Mouse (Mus musculus) cortical plate, adult 2 months (tissue): Measurements from ENCODE around the gene Rpf1. TPM values are rescaled to one million over a fixed set of nuclear protein-coding genes. Genes with fewer than 3 reads are reported as not detected.

Experiments
- H3K27ac ChIP-seq: fragments of 200-500 bp; 2 replicates; pipeline ENCODE4 v1.5.1; 2012; ENCODE audit warnings: low read length, control low read depth, inconsistent platforms; ENCODE audit not compliant: insufficient read depth
- H3K4me1 ChIP-seq: fragments of 200-500 bp; 2 replicates; pipeline ENCODE4 v1.6.1; 2011; ENCODE audit warnings: low read length; ENCODE audit not compliant: control insufficient read depth, insufficient read depth
- H3K4me3 ChIP-seq: fragments of 200-500 bp; 2 replicates; pipeline ENCODE4 v1.5.1; 2011; ENCODE audit warnings: mild to moderate bottlenecking, low read length, control low read depth; ENCODE audit not compliant: insufficient read depth
- CTCF ChIP-seq: fragments of 200-500 bp; IDR thresholded peaks from 2 replicates; pipeline ENCODE4 v1.5.1; 2011; ENCODE audit warnings: mild to moderate bottlenecking, control low read depth, low read length; ENCODE audit not compliant: insufficient read depth; ENCODE audit errors: extremely low read depth
- POLR2A ChIP-seq: fragments of 200-500 bp; IDR thresholded peaks from 2 replicates; pipeline ENCODE4 v1.6.1; 2011; ENCODE audit warnings: mild to moderate bottlenecking, low read length, control low read depth; ENCODE audit not compliant: insufficient read depth; ENCODE audit errors: extremely low read depth
- polyA plus RNA-seq: library from polyadenylated mRNA; depleted of rRNA; stranded (reverse); fragments of >200 nt; gene quantifications from 2 replicates; pipeline ENCODE4 v1.2.3, GENCODE M21; 2012; rRNA removed

Rpf1 gene
- 18.4 and 19.6 TPM in 2 replicates for polyA plus RNA-seq

- Histone ChIP-seq H3K4me3 (peak within 1 kb of the TSS; percentile 95), H3K4me1 (peaks cover 1% of the 10 kb centered on the region; the same call in 1 of the 2 replicates), H3K27ac (peak within 1 kb of the TSS; percentile 97)
- TF ChIP-seq CTCF: no peak
- TF ChIP-seq POLR2A: 0 out of 2 replicates have a peak, but pooled peaks have one; percentile 38
Measured at GRCm38 (mm10) chr3:146520798-146521651, at the start of gene Rpf1. TSS of gene Rpf1 (minus strand) at chr3:146521429.

GRCm38 (mm10) chr3:146570939-146571338 is 49.7 kb upstream of the Rpf1 start:
- Histone ChIP-seq H3K27ac (no peak overlapping the region), H3K4me3 (no peak overlapping the region), H3K4me1 (peaks cover 2% of the 10 kb centered on the region)
- TF ChIP-seq POLR2A (no peak), CTCF (no peak)

GRCm38 (mm10) chr3:146570148-146570782 is 49.0 kb upstream of the Rpf1 start, which contains the start of gene Uox:
TSS of gene Uox (plus strand) at chr3:146570426.
- Histone ChIP-seq H3K4me3 (no peak within 1 kb of the TSS), H3K27ac (no peak within 1 kb of the TSS), H3K4me1 (peaks cover 2% of the 10 kb centered on the region)
- TF ChIP-seq CTCF: no peak
- TF ChIP-seq POLR2A: no peak

GRCm38 (mm10) chr3:146569594-146569993 is 48.4 kb upstream of the Rpf1 start:
- TF ChIP-seq POLR2A (no peak), CTCF (no peak)
- peaks cover 2% of the 10 kb centered on the region for H3K4me1 ChIP-seq
- no peak overlapping the region for H3K27ac ChIP-seq
- no peak overlapping the region for H3K4me3 ChIP-seq

- Histone ChIP-seq H3K4me3 (no peak overlapping the region), H3K27ac (0 out of 2 replicates have a peak overlapping the region, but pooled peaks have one; percentile 13), H3K4me1 (peaks cover 2% of the 10 kb centered on the region)
- TF ChIP-seq CTCF (no peak), POLR2A (no peak)
Measured at GRCm38 (mm10) chr3:146567884-146568530, 46.8 kb upstream of the Rpf1 start.

- Histone ChIP-seq H3K4me3 (no peak overlapping the region), H3K4me1 (peaks cover 2% of the 10 kb centered on the region), H3K27ac (no peak overlapping the region)
- TF ChIP-seq POLR2A (no peak), CTCF (no peak)
Measured at GRCm38 (mm10) chr3:146567366-146567765, 46.1 kb upstream of the Rpf1 start.

- H3K4me1 ChIP-seq: peaks cover 2% of the 10 kb centered on the region; the same call in 1 of the 2 replicates
- no peak for TF ChIP-seq POLR2A
- no peak for TF ChIP-seq CTCF
- H3K27ac ChIP-seq: no peak overlapping the region
- H3K4me3 ChIP-seq: no peak overlapping the region
Measured at GRCm38 (mm10) chr3:146565065-146565411, 43.8 kb upstream of the Rpf1 start.

GRCm38 (mm10) chr3:146564268-146565064 is 43.2 kb upstream of the Rpf1 start:
- TF ChIP-seq POLR2A (no peak), CTCF (peak; percentile 66)
- no peak overlapping the region for H3K27ac ChIP-seq
- H3K4me1 ChIP-seq: peaks cover 2% of the 10 kb centered on the region; the same call in 1 of the 2 replicates
- H3K4me3 ChIP-seq: no peak overlapping the region

- TF ChIP-seq POLR2A (no peak), CTCF (no peak)
- H3K4me1 ChIP-seq: no peaks in the 10 kb centered on the region
- no peak overlapping the region for H3K27ac ChIP-seq
- H3K4me3 ChIP-seq: no peak overlapping the region
Measured at GRCm38 (mm10) chr3:146562936-146563335, 41.7 kb upstream of the Rpf1 start.
